Mouse (Mus musculus) CH12F3 (cell line): ENCODE data around the gene Egfl7.

Experiments
- in situ Hi-C: fragments of 300-500 bp; cut with MboI; formaldehyde crosslinking; loops from 2 replicates; pipeline ENCODE4 v1.14.3; 2020; ENCODE audit warnings: low sequenced_read_pairs

The Egfl7 gene

GRCm38 (mm10) chr2:26590962-26591361, 11.1 kb downstream of the Egfl7 start:
- in situ Hi-C loops = no loop called here

- in situ Hi-C loops = no loop called here
Measured at GRCm38 (mm10) chr2:26591416-26591815, 11.6 kb downstream of the Egfl7 start.

- in situ Hi-C loops = no loop called here
Measured at GRCm38 (mm10) chr2:26593211-26594021, 13.6 kb downstream of the Egfl7 start.

GRCm38 (mm10) chr2:26594022-26594346, 14.2 kb downstream of the Egfl7 start:
- in situ Hi-C loops = no loop called here

- in situ Hi-C loops = no loop called here
Measured at GRCm38 (mm10) chr2:26594461-26594933, 14.7 kb downstream of the Egfl7 start.

- in situ Hi-C loops = no loop called here
Measured at GRCm38 (mm10) chr2:26594934-26595724, 15.3 kb downstream of the Egfl7 start.

GRCm38 (mm10) chr2:26595725-26596435, 16.1 kb downstream of the Egfl7 start:
- in situ Hi-C loops = no loop called here

- in situ Hi-C loops = no loop called here
Measured at GRCm38 (mm10) chr2:26596898-26597297, 17.1 kb downstream of the Egfl7 start.

GRCm38 (mm10) chr2:26597810-26598209, 18.0 kb downstream of the Egfl7 start:
- in situ Hi-C loops = no loop called here

- in situ Hi-C loops = no loop called here
Measured at GRCm38 (mm10) chr2:26598462-26598861, 18.6 kb downstream of the Egfl7 start.

GRCm38 (mm10) chr2:26599965-26600364, 20.2 kb downstream of the Egfl7 start:
- in situ Hi-C loops = no loop called here

- in situ Hi-C loops = no loop called here
Measured at GRCm38 (mm10) chr2:26600664-26601063, 20.9 kb downstream of the Egfl7 start.

- in situ Hi-C loops = no loop called here
Measured at GRCm38 (mm10) chr2:26601595-26601994, 21.8 kb downstream of the Egfl7 start.

GRCm38 (mm10) chr2:26602631-26603030, 22.8 kb downstream of the Egfl7 start:
- in situ Hi-C loops = no loop called here

- in situ Hi-C loops = no loop called here
Measured at GRCm38 (mm10) chr2:26603159-26603558, 23.3 kb downstream of the Egfl7 start.

GRCm38 (mm10) chr2:26603720-26604671, 24.2 kb downstream of the Egfl7 start, which contains the start of gene Agpat2:
Gene Agpat2, minus strand, starts transcription at chr2:26604417.
- in situ Hi-C loops = no loop called here

- in situ Hi-C loops = no loop called here
Measured at GRCm38 (mm10) chr2:26605331-26605730, 25.5 kb downstream of the Egfl7 start.

GRCm38 (mm10) chr2:26606579-26606978, 26.8 kb downstream of the Egfl7 start:
- in situ Hi-C loops = no loop called here

GRCm38 (mm10) chr2:26607056-26607910, 27.5 kb downstream of the Egfl7 start:
- in situ Hi-C loops = no loop called here
